Mouse (Mus musculus) inflammation-experienced regulatory T-cells (primary cell): ENCODE measurements around the gene Gm15448. TPM values are rescaled to one million over a fixed set of nuclear protein-coding genes. Genes with fewer than 3 reads are reported as not detected.

ENCODE experiments used
- polyA plus RNA-seq, 2 experiments: library from polyadenylated mRNA; unstranded; fragments of 100-300 nt; shearing (Covaris generic); gene quantifications; one replicate each; pipeline ENCODE4 v1.2.1; 2017

Gene Gm15448
- under 1 TPM; 0.22 to 0.98 TPM for polyA plus RNA-seq

GRCm38 (mm10) chr7:3825599-3825998 is at the start of gene Gm15448:
Gene Gm15448 (minus strand): TSS chr7:3825687.

GRCm38 (mm10) chr7:3844951-3845350 is 19.5 kb upstream of the Gm15448 start, which contains the start of gene Pira2:
Gene Pira2 (minus strand): TSS chr7:3845051.

Other genes with a start within 250 kb of the Gm15448 start
- under 1 TPM in 1 of 2 experiments, not detected in 1; 0.72 TPM for gene Oscar, start 209.5 kb downstream of the Gm15448 start, polyA plus RNA-seq
- gene Ndufa3, start 208.3 kb downstream of the Gm15448 start, polyA plus RNA-seq: 100 to 1,000 TPM; 427 to 462 TPM
- 10 to 100 TPM; 43.8 to 60.9 TPM for gene Tfpt, start 195.8 kb downstream of the Gm15448 start, polyA plus RNA-seq
- gene Prpf31, start 195.7 kb downstream of the Gm15448 start, polyA plus RNA-seq: 10 to 100 TPM; 76.7 to 83.1 TPM
- 100 to 1,000 TPM; 101 to 115 TPM for gene Cnot3, start 180.4 kb downstream of the Gm15448 start, polyA plus RNA-seq
- 10 to 100 TPM; 19.8 to 38.5 TPM for gene Leng1, start 159.8 kb downstream of the Gm15448 start, polyA plus RNA-seq
- 1 to 10 TPM; 5.4 to 5.6 TPM for gene Tmc4, start 148.1 kb downstream of the Gm15448 start, polyA plus RNA-seq
- 10 to 100 TPM; 29.2 to 41.8 TPM for gene Tsen34, start 132.8 kb downstream of the Gm15448 start, polyA plus RNA-seq
- 10 to 100 TPM; 66.0 to 73.7 TPM for gene Mboat7, start 132.2 kb downstream of the Gm15448 start, polyA plus RNA-seq
- gene Rps9, start 121.7 kb downstream of the Gm15448 start, polyA plus RNA-seq: 1,000 to 10,000 TPM; 1,569 to 1,712 TPM
- gene Pirb, start 105.3 kb downstream of the Gm15448 start, polyA plus RNA-seq: 1 to 10 TPM in 1 of 2 experiments, under 1 TPM in 1; 0.65 to 4.7 TPM
- gene Pira2, start 19.4 kb upstream of the Gm15448 start, polyA plus RNA-seq: 1 to 10 TPM in 1 of 2 experiments, under 1 TPM in 1; 0.16 to 1.8 TPM
- 1 to 10 TPM in 1 of 2 experiments, under 1 TPM in 1; 0.08 to 2.8 TPM for gene Gm14548, start 72.4 kb upstream of the Gm15448 start, polyA plus RNA-seq
- 1 to 10 TPM in 1 of 2 experiments, under 1 TPM in 1; 0.33 to 2.1 TPM for gene Lilra6, start 89.8 kb upstream of the Gm15448 start, polyA plus RNA-seq
- gene Lair1, start 237.5 kb upstream of the Gm15448 start, polyA plus RNA-seq: 1 to 10 TPM; 2.9 to 7.9 TPM